Mouse (Mus musculus) stomach, postnatal 0 days (tissue): Measurements from ENCODE around the gene Nek4.

ENCODE experiments used
- CTCF ChIP-seq: IDR thresholded peaks from 2 replicates; pipeline ENCODE4 v1.5.1; 2016; ENCODE audit warnings: antibody characterized with exemption, low read depth, mild to moderate bottlenecking, moderate library complexity
- EP300 ChIP-seq: optimal IDR thresholded peaks from 2 replicates; pipeline ENCODE3; 2016; ENCODE audit warnings: antibody characterized with exemption

DNA sequence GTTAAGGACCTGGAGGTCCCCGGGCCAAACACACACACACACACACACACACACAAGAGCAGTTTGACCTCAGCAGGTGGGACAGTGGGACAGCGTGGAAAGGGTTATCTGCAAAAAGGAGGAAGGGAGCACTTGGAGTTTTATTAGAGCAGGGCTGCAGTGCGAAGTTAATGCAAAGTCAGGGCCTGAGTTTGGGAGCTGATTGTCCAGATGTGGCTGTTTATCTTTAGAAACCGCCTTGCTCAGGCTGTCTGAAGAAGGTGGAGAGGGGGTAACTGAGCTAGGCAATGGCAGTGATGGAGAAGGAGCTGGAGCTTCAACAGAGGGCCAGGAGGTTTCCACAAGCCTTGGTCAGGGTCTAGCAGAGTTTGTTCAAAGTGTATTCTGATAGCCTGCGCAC, 55.6 kb downstream of the Nek4 start:
- TF ChIP-seq CTCF = no peak
- no peak for TF ChIP-seq EP300
